Mouse (Mus musculus) CH12.LX (cell line): Measurements from ENCODE around the gene Trappc10.

Experiments used
- CHD2 ChIP-seq: IDR thresholded peaks from 2 replicates; pipeline ENCODE4 v1.6.1; 2011; ENCODE audit warnings: low read length, improper control_type of control experiment
- CTCF ChIP-seq, 2 experiments: IDR thresholded peaks in 1 of 2; conservative IDR thresholded peaks in 1 of 2; 2 replicates each; pipeline ENCODE4 v1.5.1; 2011 to 2012; ENCODE audit warnings: low read depth in 2 of 2, low read length in 2 of 2, improper control_type of control experiment in 1 of 2, inconsistent platforms in 1 of 2, mild to moderate bottlenecking in 1 of 2, moderate library complexity in 1 of 2
- EP300 ChIP-seq: IDR thresholded peaks from 2 replicates; pipeline ENCODE4 v1.6.1; 2011; ENCODE audit warnings: low read length, improper control_type of control experiment
- MAFK ChIP-seq: IDR thresholded peaks from 2 replicates; pipeline ENCODE4 v1.6.1; 2011; ENCODE audit warnings: low read length, improper control_type of control experiment; ENCODE audit not compliant: insufficient replicate concordance
- MYC ChIP-seq: IDR thresholded peaks from 2 replicates; pipeline ENCODE4 v1.6.1; 2011; ENCODE audit warnings: low read depth, mild to moderate bottlenecking, improper control_type of control experiment, low read length
- POLR2A ChIP-seq: IDR thresholded peaks from 2 replicates; pipeline ENCODE4 v1.6.1; 2011; ENCODE audit warnings: low read depth, mild to moderate bottlenecking, improper control_type of control experiment, low read length
- POLR2AphosphoS2 ChIP-seq: IDR thresholded peaks from 2 replicates; pipeline ENCODE4 v1.6.1; 2011; ENCODE audit warnings: low read depth, low read length, improper control_type of control experiment

- no peak for TF ChIP-seq EP300
- TF ChIP-seq MYC: no peak
- no peak for TF ChIP-seq CTCF (conservative IDR thresholded peaks at IDR 0.05 in 1 of 2, IDR thresholded peaks at IDR 0.05 in 1 of 2; ENCODE audit: low read depth in 2 of 2, low read length in 2 of 2)
- no peak for TF ChIP-seq CHD2
- no peak for TF ChIP-seq MAFK
- no peak for TF ChIP-seq POLR2A
- no peak for TF ChIP-seq POLR2AphosphoS2
These were observed 76.7 kb downstream of the Trappc10 start for GRCm38 (mm10) chr10:78167775-78168174.
